Mouse (Mus musculus) liver, postnatal 0 days (tissue): ENCODE results near the gene Gm45837.

ENCODE experiments used
- CTCF ChIP-seq: sonication (generic); IDR thresholded peaks from 2 replicates; pipeline ENCODE4 v1.5.1; 2016; ENCODE audit warnings: antibody characterized with exemption, low read depth
- EP300 ChIP-seq: IDR thresholded peaks from 2 replicates; pipeline ENCODE4 v1.6.1; 2016; ENCODE audit warnings: antibody characterized with exemption, low read depth, mild to moderate bottlenecking

DNA sequence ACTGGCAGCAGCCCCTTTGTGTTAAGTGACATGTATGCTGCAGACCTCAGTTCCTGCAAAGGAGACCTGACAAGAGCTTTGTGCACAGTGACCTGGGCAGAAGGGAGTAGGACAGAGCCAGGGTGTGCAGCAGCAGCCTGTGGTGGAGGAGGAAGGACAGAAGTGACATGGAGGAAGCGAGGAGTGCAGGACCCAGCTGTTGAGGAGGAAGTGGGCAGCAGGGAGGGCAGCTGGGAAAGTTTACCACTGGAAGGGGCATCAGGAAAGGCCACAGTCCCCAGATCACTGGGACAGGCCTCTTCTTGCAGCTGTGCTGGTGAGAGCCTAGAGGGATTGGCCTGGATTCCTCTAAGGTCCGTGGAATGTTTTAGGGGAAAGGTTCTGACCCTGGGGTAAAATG lies 31.0 kb upstream of the Gm45837 start:
- TF ChIP-seq CTCF, result no peak
- TF ChIP-seq EP300, result no peak
